Mouse (Mus musculus) MEL (cell line): ENCODE measurements around the gene Fam172a.

ENCODE experiments used
- CHD1 ChIP-seq: IDR thresholded peaks from 2 replicates; pipeline ENCODE4 v1.6.1; 2012; ENCODE audit warnings: low read depth, mild to moderate bottlenecking, inconsistent platforms, low read length, improper control_type of control experiment
- CTCF ChIP-seq, 3 experiments: IDR thresholded peaks in 2 of 3; conservative IDR thresholded peaks in 1 of 3; 2 replicates each; pipeline ENCODE4 v1.5.1; 2011 to 2012; ENCODE audit warnings: low read length in 3 of 3, low read depth in 2 of 3, mild to moderate bottlenecking in 2 of 3, improper control_type of control experiment in 1 of 3, inconsistent platforms in 1 of 3, mixed read lengths in 1 of 3, moderate library complexity in 1 of 3; ENCODE audit not compliant: control insufficient read depth in 1 of 3, insufficient read depth in 1 of 3, poor library complexity in 1 of 3, severe bottlenecking in 1 of 3
- EP300 ChIP-seq, 2 experiments: IDR thresholded peaks; 2 replicates each; pipeline ENCODE4 v1.6.1; 2011; ENCODE audit warnings: improper control_type of control experiment in 2 of 2, low read length in 2 of 2, low read depth in 1 of 2, mild to moderate bottlenecking in 1 of 2
- GABPA ChIP-seq: IDR thresholded peaks from 2 replicates; pipeline ENCODE4 v1.6.1; 2012; ENCODE audit warnings: low read depth, mild to moderate bottlenecking, inconsistent platforms, low read length, improper control_type of control experiment, moderate library complexity
- MAX ChIP-seq: IDR thresholded peaks from 2 replicates; pipeline ENCODE4 v1.6.1; 2011; ENCODE audit warnings: low read length, improper control_type of control experiment
- POLR2A ChIP-seq, 2 experiments: IDR thresholded peaks; 2 replicates each; pipeline ENCODE4 v1.6.1; 2011 to 2012; ENCODE audit warnings: low read length in 2 of 2, mild to moderate bottlenecking in 2 of 2, control low read depth in 1 of 2, improper control_type of control experiment in 1 of 2, low read depth in 1 of 2, moderate library complexity in 1 of 2; ENCODE audit not compliant: control insufficient read depth in 1 of 2, insufficient read depth in 1 of 2, poor library complexity in 1 of 2
- SMC3 ChIP-seq: IDR thresholded peaks from 2 replicates; pipeline ENCODE4 v1.6.1; 2011; ENCODE audit warnings: low read depth, low read length, improper control_type of control experiment
- USF2 ChIP-seq, 2 experiments: IDR thresholded peaks; 2 replicates each; pipeline ENCODE4 v1.6.1; 2011 to 2012; ENCODE audit warnings: improper control_type of control experiment in 2 of 2, low read length in 2 of 2, borderline replicate concordance in 1 of 2, inconsistent platforms in 1 of 2, low read depth in 1 of 2, mild to moderate bottlenecking in 1 of 2; ENCODE audit not compliant: insufficient read depth in 1 of 2

DNA sequence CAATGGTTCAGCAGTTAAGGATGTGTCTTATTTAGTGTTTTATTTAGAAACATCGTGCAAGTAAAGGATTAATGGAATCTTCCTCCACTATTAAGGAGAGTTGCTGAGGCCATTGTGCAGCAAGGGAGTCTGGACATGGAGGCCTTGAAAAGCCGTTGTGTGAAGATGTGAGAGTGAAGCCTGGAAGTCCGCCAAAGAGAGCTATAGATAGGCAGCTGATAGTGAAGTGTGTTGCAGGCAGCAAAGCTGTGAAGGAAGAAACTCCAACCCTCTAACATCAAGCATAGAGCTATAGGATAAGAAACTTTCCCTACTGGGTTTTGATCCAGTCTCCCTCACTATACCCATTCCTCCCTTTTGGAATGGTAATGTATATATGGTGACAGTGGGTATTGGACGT lies 385.9 kb downstream of the Fam172a start:
- TF ChIP-seq EP300 (IDR thresholded peaks at IDR 0.05; ENCODE audit: low read depth in 1 of 2, low read length in 2 of 2) (peak; percentile 17 to 18; a peak in 2 of 4 replicates), POLR2A (IDR thresholded peaks at IDR 0.05; ENCODE audit: control insufficient read depth in 1 of 2, insufficient read depth in 1 of 2, low read depth in 1 of 2, low read length in 2 of 2, poor library complexity in 1 of 2) (no peak), CTCF (IDR thresholded peaks at IDR 0.05 in 2 of 3, conservative IDR thresholded peaks at IDR 0.05 in 1 of 3; ENCODE audit: control insufficient read depth in 1 of 3, insufficient read depth in 1 of 3, low read depth in 2 of 3, low read length in 3 of 3, poor library complexity in 1 of 3, severe bottlenecking in 1 of 3) (no peak), CHD1 (no peak), USF2 (IDR thresholded peaks at IDR 0.05; ENCODE audit: borderline replicate concordance in 1 of 2, insufficient read depth in 1 of 2, low read depth in 1 of 2, low read length in 2 of 2) (no peak), MAX (no peak), SMC3 (no peak), GABPA (no peak)
